Mouse (Mus musculus): Measurements from ENCODE around the gene Aloxe3.

- TF ChIP-seq E2F4 (IDR thresholded peaks at IDR 0.05; ENCODE audit: insufficient replicate concordance, low read depth, low read length) (no peak), TBP (conservative IDR thresholded peaks at IDR 0.05; ENCODE audit: low read depth, low read length) (no peak), TCF12 (IDR thresholded peaks at IDR 0.05; ENCODE audit: low read depth, low read length) (no peak), USF1 (IDR thresholded peaks at IDR 0.05; ENCODE audit: low read depth, low read length) (no peak), CTCF (conservative IDR thresholded peaks at IDR 0.05 in 1 of 2, IDR thresholded peaks at IDR 0.05 in 1 of 2; ENCODE audit: low read depth in 2 of 2, low read length in 2 of 2) (no peak), POLR2A (IDR thresholded peaks at IDR 0.05; ENCODE audit: low read depth, low read length) (no peak), MXI1 (IDR thresholded peaks at IDR 0.05; ENCODE audit: low read depth, low read length) (no peak), USF2 (conservative IDR thresholded peaks at IDR 0.05; ENCODE audit: low read depth, low read length) (no peak), SIN3A (IDR thresholded peaks at IDR 0.05; ENCODE audit: low read length) (no peak), ZC3H11A (IDR thresholded peaks at IDR 0.05; ENCODE audit: low read depth, low read length) (no peak), RCOR1 (conservative IDR thresholded peaks at IDR 0.05; ENCODE audit: low read depth, low read length) (no peak), RAD21 (IDR thresholded peaks at IDR 0.05; ENCODE audit: low read depth, low read length) (no peak), ETS1 (conservative IDR thresholded peaks at IDR 0.05; ENCODE audit: low read depth, low read length) (no peak), GABPA (IDR thresholded peaks at IDR 0.05; ENCODE audit: insufficient replicate concordance, low read depth, low read length) (no peak)
Observed at GRCm38 (mm10) chr11:69155351-69155750, 29.7 kb downstream of the Aloxe3 start.

All from CH12.LX (cell line).